Mouse (Mus musculus): ENCODE measurements around the gene Mrpl42.
A peak's percentile ranks its signal among the peaks of the same experiment; 100 is the strongest.

The Mrpl42 gene

DNA sequence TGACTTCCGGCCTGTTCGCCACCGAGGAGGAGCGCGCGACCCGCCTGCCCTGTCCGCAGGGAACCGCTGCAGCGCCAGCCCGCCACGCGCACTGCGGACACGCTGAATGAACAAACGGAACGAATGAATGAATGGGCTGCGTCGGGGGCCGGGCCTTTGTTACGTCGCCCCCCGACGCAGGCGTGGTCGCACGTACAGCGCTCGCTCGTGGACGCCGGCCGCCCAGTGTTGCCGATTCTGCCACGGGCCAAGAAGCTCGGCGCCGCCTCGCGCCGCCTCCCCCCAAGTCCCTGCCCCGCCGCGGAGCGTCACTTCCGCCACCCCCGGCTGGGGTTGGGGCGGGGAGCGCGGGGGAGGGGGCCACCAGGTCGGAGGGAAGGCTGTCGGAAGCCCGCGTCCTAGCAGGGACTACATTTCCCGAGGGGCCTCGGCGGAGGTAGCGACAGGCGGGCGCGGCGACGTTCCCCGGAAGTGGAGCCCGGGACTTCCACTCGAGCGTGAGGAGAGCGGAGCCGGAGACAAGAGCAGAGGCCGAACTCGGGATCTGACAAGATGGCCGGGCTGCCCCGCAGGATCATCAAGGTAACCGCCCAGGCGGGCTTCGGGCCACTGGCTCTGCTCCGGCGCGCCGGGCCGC lies 13.0 kb upstream of the Mrpl42 start, which contains the start of gene Ube2n:
TSS of gene Ube2n (plus strand) at position 490 of the 637 bp plus-strand sequence.
- peak; percentile 100 for DNase-seq

DNA sequence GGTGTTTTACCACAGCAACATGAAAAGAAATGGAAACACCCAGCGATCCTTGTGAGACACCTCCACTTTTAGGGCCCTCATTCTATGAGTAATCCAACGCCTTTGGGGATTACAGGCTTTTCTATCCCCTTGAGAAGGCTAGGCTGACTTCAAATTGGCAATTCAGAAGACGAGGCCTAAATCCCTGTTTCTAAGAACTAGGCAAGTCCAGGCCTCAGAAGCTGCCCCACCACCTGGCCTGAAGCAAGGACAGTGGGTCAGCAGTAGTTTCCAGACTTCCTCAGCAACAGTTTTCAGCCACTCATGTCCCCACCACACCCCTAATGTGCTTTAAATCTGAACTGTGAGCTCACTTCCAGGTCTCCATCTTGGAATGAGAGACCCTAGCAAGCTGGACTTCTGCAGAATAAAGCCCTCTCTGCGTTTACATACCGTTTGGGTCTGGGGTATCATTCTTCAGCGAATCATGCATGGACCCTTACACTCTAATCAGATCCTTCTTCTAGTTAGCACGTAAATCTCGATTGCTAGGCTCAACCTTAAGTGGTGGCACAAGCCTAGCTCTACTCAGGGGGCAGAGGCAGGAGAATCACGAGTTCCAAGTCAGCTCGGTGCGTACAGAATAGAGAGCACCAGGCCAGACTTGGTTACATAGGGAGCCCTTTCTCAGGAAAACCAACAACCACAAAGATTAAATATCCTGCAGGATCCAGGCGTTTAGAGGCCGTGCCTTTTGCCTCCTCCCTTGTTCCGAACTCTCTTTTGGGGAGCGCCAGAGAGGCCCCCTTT lies 12.2 kb upstream of the Mrpl42 start:
- peak; percentile 87 for DNase-seq

DNA sequence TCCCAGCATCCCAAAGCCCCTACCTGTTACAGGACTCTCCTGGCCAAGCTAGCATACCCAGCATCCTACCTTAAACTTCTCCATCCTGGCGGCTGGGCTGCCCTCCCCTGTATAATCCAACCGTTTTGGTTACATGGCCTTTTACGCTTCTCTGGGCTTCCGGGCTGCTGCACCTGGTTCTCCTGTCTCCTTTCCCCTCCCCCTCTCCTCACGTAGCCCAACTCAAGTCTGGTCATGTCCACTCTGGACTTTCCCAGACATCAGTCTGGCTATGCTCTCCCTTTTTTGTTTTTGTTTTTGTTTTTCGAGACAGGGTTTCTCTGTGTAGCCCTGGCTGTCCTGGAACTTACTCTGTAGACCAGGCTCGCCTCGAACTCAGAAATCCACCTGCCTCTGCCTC lies 10.9 kb upstream of the Mrpl42 start:
- DNase-seq = no peak

DNA sequence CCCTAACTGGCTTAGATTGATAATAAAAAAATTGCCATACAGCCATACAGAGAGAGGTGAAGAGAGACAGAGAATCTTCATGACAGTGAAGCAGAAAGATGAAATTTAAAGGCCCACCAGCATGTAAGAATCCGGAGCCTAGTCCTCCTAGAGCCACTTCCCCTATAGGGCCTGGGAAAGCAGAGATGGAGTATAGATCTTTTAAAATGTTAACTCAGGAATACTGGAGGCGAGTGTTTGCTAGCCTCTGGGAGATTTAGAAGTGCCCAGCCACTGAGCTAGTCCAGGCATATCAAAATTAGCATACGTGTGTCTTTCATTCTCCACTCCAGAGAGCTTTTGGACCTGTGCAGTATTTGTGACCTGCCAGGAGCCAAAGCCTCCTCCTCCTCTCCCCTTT lies 7.5 kb upstream of the Mrpl42 start:
- peak; percentile 64 for DNase-seq

DNA sequence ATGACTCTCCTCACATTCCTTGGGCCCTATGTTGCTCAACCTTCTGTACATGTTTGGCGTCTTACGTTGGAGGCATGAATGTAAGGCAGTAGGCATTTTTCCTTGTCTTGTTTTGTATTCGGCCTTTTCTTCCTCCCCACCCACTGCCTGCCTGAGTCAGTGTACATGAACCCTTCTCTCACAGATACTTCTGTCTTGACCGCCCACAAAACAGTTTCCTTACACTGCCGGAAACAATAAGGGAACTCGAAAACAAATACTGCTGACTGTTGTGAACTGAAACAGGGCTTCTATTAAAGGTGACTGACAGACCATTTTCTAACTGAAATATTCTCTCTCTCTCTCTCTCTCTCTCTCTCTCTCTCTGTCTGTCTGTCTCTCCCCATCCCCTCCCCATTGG lies 7.1 kb upstream of the Mrpl42 start:
- DNase-seq = peak; percentile 94

DNA sequence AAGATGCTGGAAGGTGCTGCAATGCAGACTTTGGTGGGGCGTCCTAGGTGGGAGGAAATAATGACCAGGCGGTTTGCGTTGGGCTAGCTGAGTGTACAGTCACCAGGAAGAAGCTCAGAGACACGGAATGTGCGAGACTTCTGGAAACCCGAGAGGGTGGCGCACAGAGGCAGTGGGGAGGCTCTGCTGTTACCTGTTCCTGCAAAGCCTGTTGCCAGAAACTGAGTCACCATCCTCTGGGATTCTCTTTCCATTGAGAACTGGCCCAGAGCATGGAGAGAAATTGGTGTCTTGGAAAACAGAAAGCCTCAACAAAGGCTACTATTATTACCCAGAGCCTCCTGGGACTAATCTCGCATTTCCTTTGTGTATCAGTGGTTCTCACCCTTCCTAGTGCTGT lies 6.4 kb upstream of the Mrpl42 start:
- peak; percentile 92 for DNase-seq

DNA sequence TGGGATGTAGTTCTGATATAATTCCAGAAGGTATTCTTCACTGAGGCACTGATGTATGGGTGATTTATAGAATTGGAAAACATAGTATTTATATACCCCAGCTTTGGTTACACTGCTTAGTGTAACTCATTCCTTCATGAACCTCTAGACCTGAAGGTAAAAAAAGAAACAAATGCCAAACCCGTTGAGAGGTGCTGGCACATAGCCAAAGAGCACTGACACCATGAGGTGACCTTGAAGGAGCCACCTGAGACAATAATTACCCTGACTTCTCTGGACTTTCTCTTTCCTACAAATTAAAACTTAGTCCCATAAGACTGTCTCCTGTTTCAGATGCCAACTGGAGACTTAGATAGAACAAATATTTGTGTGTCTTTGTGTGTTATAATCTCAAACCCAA lies 2.6 kb upstream of the Mrpl42 start:
- peak; percentile 4 for DNase-seq

DNA sequence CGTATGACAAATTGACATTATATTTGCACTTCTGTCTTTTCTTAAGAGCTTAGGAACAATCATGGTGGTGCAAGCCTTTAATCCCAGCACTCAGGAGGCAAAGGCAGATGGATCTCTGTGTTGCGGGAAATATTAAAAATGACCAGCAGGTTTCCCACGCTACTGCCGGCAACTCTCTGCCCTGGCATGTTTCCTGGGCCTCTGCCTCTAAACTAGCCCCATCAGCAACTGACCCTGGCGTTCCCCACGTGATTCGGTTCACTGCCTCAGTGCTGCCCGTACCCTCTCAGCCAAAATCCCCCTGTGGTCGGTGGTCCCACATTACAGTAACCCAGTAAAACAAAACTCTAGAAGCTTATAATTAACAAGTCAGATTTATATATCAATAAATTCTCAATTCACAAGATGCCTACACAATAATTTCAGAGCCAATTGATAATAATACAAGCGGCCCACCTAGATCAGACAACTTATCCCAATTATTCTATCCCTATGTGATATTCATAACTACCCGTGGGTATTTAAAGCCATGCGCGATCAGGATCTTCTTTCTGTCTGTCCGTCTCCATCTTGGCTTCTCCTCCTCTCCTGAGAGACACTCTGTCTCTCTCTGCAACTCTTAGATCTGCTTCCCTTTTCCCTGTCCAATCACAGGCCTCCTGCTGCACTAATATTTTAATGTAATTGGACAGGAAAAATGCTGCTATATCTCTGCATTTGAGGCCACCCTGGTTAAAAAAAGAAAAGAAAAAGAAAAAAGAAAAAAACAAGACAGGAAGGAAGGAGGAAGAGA lies 1.9 kb upstream of the Mrpl42 start:
- peak; percentile 45 for DNase-seq

DNA sequence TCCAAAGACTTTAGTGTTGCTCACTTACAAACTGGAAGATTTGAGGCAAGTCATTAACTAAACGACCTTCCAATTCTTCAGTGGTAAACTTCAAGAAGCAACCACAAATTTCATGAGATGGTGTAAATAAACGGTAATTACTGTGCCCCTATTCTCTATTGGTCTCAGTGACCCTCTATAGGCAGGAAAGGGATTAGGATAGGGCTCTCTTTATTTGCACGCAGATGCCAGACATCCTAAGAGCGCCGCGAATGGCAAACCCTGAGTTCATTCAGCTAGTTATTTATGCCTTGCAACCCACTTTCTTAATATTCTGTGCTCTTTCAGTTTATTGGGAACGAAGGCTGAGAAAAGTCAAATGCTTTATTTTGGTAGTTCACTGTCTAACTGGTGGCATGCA lies 707 bp downstream of the Mrpl42 start:
- no peak for DNase-seq

DNA sequence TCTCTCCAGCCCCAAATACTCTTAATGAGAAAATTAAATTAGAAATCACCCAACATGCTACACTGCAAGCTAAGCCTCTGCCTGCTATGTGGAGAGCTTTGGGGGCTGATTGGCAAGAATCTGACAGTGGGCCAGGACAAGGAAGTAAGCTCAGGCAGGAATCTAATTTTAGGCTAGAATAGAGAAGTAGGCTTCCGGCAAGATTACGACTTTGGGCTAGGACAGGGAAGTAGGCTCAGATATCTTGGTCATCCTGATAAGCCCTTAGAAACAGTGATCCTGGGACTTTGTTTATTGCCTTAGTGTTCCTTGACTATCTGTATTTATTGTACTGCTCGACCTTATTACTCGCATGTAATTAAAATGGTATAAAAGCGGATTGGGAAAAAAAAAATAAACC lies 7.5 kb downstream of the Mrpl42 start:
- no peak for DNase-seq

DNA sequence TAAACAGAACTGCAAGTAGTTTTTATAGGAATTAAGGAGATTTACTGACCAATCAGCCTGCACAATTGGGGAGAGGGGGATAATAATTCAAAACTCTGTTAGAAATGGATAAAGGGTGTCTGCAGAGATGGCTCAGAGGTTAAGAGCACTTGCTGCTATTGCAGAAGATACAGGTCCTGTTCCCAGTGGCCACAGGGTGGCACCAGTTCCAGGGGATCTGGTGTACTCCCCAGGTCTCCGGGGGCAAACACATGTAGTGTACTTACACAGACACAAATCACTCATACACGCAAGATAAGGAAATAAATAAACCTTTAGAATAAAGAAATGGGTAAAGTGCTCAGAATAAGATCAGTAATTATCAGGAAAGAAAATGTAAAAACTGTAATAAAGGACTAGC lies 12.1 kb downstream of the Mrpl42 start:
- peak; percentile 85 for DNase-seq

DNA sequence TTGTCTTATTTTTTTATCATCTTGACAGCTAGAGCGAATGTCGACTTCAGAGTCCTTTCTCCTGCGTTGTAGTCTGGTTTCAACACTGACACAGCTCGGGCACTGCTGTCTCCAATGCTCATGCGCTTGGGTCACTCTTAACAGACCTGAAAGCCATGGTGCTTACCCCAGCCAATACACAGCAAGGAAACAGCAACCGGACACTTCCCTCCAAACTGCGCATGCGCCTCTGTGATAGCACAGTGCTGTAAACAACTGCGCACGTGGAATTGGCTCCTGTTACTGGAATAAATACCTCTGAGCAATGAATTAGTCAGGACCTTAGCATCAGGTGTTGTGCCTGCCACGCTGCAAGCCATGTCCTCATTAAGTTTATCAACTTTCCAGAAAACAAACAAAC lies 24.2 kb downstream of the Mrpl42 start:
- peak; percentile 88 for DNase-seq

DNA sequence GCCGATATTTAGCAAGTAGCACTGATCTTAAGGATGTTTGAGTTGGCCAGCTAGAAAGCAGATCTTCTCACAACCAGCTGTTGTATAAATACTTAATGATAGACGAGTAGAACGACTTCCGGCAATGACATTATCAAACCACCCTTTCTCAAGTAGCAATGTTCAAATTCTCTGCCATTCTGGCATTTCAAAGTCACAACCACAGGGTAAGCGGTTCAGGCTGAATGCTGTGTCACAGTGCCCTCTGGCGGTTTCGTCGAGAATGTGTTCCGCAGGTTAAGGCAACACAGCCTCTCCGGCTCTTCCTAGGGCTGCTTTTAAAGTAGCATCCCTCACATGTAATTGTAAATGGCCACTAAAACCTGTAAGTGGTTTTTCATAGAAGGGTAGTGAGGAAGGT lies 25.8 kb downstream of the Mrpl42 start:
- peak; percentile 93 for DNase-seq

DNA sequence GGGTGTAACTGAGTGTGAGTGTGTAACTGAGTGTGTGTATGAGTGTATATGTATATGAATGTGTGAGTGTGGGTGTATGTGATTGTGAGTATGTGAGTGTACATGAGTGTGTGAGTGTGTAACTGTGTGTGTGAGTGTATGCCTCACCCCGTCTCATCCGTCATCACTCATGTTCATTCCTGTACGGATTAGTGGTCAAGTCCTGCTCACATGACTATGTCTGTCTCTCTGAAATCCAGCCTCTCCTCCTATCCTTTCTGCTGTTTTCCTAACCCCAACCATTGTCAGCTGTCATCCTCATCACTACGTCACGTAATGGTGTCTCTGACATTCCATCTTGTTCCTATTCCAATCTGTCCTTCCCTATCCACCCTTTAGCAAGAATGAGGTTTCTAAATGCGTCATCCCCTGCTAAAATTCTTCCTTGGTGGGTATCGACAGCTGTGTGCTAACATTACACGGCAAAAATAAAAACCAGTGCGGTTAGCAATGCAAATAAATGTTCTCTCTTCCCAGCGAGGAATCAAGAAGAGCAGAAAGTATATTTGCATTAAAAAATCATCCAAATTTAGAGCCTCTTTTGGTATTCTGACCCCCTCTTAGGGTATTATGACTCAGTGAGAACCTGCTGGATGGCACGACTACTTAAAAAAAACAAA lies 29.7 kb downstream of the Mrpl42 start:
- DNase-seq = peak; percentile 30

DNA sequence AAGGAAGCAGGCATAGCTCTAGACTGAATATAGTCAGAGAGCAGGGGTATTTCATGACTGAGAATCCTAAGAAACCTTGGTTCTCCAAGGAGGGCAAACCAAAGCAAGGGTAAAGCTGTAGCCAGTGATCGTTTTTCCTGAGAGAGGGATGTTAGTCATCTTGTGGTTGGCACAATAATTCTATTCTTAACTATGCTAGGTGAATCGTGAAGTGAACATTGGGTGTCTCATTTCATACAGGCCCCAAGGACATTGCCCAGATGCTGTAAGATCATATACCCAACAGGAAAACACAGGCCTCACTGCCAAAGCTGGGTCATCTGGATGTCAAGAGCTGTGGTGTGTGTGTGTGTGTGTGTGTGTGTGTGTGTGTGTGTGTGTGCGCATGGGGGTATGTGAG lies 30.6 kb downstream of the Mrpl42 start:
- DNase-seq = peak; percentile 29

DNA sequence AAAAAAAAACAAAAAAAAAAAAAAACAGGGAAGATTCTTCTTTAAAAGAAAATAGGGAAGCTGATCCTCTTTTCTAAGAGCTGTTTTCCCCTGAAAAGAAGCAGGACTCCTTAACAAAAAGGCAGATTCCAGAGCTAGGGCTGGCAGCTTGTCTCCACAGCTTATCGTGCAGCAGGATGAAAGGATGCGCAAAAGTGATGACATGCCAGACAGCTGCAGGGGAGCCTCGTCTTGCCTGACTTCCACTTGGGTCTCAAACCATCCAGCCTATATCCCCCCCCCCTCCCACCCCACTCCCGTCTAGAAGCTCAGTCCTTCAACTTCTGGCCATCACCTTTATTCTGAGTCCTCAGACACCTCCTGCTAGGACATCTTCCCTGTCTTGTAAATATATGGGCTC lies 32.8 kb downstream of the Mrpl42 start:
- DNase-seq = no peak

DNA sequence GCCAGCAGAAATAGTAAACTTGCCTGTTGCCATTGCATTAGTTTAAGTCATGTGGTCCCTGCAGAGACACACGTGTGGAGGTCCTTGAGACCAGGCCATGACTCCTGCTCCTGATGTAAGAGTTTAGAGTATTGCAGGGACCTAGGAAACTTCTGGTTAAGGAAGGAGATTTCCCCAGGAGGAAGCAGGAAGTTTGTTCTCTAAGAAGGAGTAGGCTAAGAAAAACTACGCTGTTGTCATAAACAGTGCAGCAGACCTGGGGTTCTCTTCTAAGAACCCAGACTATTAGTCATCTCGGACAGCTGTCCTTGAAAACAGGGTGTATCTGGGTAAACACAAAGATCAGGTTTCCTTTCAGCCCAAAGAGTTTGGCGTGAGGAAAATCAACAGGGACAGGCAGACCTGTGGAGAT lies 36.2 kb downstream of the Mrpl42 start:
- no peak for DNase-seq

DNA sequence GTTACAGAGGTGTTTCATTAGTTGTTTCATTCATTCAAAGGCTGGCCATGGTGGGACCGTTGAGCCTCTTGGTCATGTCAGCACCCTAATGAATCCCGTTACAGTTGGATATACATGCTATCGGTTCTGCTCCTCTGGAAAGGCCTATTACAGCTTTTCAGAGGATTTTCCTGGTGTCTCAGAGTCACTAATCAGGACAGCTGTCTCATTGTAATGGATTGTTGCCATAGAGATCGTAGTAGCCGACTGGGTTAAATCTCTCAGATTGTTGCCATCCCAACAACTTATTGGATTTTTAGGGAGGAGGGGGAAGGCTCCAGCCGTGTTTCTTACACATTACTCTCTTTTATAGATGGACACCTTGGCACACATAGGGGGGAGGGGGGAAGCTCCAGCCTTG lies 37.2 kb downstream of the Mrpl42 start:
- no peak for DNase-seq

DNA sequence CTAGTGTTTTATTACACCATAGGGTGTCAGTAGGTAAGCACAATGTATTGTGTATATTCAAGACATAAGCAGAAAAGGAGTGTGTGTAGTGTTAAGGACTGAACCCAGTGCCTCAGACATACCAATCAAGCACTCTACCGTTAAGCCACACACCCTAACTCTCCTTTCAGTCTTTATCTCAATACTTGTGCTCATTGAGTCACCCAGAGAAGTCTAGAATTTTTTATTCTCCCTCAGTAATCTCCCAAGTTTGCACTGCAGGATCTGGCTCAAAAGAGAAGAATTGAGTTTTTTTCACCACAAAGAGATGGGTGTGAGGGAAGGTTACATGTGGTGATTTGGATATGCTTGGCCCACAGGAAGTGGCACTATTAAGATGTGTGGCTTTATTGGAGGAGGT lies 39.5 kb downstream of the Mrpl42 start:
- DNase-seq = no peak

DNA sequence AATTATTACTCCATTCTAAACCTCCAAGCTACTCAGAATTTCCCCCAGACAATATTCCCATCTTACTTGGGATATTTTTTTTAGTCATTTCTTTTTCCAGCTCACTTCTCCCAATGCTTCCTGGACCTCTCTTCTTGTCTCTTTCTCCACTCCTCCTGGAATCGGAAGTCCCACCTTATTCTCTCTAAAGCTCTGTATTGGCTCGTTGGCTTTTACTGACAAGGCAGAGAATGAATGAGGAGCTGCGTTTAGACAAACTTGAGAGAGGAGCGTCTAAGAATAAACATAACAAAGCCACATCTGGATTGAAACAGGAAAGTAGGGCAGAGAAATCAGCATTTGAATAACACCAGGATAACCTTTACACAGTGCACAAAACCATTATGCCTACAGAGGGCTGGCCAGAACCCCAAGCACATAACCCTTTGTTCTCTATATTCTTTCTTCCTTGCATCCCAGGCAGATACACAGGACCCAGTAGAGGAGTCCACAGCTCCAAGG lies 40.6 kb downstream of the Mrpl42 start:
- DNase-seq = no peak

DNA sequence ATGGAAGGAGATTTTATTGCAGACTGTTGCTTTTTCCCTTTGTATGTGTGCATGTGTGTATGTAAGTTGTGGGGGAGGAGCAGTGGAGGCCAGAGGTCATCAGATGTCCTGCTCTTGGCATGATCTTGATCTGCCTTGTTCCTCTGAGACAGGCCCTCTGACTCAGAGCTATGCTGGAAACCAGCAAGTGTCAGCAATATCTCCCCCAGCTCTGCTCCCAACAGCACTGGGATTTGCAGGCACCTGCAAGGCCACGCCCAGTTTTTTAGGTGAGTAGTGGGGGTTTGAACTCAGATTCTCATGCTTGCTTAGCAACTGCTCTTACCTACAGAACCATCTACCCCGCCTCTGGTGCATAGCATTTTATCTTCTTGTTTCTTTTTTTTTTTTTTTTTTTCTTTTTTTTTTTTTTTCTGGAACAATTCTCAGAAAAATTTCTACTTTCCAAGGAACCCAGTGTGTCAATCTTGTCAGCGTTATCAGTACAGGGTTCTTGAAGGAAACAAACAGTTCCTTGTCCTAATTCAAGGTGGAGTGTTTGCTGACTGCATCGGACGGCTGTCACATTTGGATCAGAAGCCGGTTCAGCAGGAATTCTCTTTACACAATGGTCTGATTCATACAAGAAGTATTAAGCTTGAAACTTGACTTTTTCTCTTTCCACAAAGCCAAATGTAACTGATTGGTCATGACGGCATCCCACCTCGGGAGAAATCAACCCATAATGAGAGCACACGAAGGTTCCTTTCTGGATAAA lies 43.5 kb downstream of the Mrpl42 start:
- no peak for DNase-seq

DNA sequence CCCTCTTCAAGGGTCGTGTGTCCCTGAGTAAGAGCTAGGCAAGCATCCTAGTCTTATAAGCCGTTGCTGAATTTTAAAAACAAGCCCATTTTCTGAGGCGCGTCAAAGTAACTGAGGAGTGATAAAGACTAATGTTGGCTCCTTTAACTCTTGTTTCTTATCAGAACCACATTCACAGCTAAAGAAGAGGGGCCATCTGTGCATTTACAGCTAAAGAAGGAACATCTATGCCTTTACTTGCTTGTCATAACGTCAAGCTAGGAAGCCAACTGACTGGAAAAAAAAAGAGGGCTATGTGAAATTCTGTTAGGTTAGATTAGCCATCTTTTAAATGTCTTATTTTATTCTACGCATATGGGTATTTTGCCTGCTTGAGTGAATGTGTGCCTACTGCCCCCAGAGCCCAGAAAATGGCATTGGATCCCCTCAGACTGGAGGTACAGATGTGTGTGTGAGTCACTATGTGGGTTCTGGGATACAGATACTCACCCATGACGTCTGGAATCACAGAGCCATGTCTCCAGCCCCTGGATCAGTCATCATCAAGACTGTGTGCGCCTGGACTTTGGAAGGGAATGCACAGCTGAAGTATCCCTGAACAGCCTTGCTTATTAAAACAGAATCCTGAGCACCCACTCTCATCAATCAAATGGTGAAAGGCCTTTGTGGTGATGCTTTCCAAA lies 44.2 kb downstream of the Mrpl42 start:
- DNase-seq = no peak
